Mouse (Mus musculus) layer of hippocampus, postnatal 25 days (tissue): ENCODE measurements around the gene Nid1. TPM values are rescaled to one million over a fixed set of nuclear protein-coding genes. Genes with fewer than 3 reads are reported as not detected.
"Not testable (repeated sequence)": the region's sequence is repeated elsewhere in the genome, so short reads cannot be mapped to it uniquely, and the experiment has no call there.

Experiments
- DNase-seq, 2 experiments: peaks; one replicate each; pipeline ENCODE4 v3.0.0; 2022; ENCODE audit warnings: mixed read lengths in 2 of 2, low spot score in 1 of 2; ENCODE audit errors: extremely low spot score in 1 of 2
- total RNA-seq, 2 experiments: library from RNA; stranded (reverse); gene quantifications; 2 replicates each; pipeline ENCODE4 v1.2.3; 2021

Nid1 gene
- total RNA-seq, 2 experiments from 2014 or later = 7.4 to 8.8 TPM

DNA sequence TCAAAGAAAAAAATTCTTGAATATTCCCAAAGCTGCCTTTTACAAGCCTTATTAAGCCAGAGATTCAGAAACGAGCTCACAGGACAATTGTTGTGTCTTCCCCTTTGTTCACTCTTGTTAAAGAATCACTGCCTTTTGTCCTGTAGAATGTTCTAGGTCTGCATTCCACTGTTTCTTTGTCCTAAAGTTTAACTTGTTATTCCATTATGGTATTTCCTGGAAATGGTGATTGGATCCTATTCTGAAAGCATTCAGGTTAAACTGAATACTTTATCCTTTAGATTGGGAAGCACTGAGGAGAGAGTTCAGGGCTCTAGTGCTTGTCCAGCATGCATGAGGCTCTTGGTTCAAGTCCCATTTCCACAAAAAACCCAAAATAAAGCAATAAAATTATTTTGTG lies 13.6 kb downstream of the Nid1 start:
- DNase-seq = not testable (repeated sequence)

DNA sequence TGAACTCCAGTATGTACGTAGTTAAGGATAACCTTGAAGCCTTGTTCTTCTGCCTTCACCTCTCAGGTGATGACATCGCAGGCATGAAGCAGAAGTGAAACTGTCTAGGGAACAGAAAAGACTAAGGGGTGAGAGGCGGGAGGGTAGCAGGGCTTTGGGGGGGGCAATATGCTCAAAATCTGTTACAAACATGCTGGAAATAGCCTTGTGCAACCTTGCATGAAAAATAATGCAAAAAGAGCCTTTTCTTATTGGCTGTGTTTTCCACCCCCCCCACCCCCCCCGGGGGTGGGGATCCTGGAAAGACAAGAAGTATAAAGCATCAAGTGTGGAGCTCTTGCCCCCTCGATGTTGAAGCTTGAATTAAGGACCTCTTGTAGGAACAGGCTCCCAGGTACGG lies 16.0 kb downstream of the Nid1 start:
- DNase-seq = not testable (repeated sequence)

DNA sequence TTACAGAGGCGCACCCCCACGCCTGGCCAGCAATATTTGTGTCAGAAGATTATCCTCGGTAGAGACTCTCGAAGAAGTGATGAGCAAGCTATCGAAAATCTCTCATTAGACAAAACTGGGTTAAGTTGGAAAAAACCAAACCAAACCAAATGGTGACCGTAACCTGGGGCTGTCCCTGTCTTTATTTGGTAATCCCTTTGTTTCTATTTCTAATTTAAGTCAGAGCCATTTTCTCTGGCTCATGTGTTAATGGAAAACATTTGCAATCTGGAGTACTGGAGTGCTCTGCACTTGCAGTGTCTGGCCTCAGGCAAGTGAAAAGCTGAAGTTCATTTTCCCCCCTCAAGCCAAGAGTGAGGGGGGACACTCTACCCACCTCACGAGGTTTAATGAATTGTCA lies 16.9 kb downstream of the Nid1 start:
- DNase-seq = not testable (repeated sequence)

DNA sequence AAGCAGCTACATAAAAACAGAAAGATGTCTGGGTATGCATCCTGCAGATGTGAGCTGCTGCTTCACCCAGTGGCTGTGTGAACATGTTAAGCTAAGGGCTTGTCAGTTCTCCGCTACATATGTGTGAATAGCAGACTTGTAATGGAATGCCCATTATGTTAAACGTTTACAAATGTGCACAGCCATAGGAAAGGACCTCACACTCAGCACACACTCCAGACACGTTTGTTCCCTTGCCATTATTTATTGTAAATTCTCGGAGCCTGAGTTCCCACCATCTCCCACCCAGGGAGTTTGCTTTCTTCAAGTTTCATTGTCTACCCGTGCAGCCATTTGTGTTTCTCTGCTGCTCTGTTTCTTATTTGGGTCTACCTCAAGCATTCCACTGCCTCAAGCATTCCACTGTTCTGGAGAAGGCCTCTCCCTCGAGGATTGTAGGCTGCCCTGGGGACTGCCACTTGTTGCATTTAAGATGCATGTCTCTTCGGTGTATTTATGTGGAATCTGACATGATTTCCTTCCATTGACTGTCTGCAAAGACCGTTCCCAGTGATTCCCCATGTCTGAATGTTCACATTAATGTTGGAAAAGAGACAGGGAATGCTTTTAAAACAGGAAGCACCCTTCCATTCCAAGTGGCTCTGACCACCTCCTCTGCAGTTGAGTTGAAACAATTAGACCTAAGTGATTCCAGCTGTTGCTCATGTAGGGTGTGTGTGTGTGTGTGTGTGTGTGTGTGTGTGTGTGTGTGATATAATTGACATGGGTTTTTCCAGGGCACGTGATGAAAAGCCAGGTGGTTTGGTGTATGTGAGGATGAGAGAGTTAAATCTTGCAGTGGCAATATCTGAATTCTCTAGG lies 18.5 kb downstream of the Nid1 start:
- not testable (repeated sequence) for DNase-seq

DNA sequence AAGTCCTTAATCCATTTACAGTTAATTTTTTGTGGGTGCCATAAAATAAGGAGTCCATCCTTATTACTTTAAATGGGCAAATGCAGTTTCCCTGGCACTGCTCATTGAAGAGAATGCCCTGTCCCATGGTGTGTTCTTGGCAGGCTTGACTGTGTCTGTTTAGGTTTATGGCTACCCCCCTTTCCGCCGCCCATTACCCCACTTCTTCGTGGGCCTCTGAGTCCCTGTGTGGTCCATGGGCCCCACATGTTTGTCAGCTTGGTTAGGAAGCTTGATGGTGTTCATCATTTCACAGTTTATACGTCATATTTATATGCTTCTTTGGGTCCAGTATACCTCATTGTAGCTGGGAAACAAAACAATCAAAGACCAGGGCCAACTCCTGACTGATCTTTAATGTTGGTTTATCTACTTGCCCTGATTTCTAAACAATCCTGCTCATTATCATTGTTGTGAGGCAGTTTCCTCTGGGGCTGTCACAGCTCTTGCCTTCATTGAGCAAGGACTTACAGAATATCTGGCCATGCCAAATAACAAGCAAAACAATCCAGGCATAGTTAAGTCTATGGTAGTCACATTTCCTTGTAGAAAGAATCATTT lies 20.9 kb downstream of the Nid1 start:
- no peak for DNase-seq

DNA sequence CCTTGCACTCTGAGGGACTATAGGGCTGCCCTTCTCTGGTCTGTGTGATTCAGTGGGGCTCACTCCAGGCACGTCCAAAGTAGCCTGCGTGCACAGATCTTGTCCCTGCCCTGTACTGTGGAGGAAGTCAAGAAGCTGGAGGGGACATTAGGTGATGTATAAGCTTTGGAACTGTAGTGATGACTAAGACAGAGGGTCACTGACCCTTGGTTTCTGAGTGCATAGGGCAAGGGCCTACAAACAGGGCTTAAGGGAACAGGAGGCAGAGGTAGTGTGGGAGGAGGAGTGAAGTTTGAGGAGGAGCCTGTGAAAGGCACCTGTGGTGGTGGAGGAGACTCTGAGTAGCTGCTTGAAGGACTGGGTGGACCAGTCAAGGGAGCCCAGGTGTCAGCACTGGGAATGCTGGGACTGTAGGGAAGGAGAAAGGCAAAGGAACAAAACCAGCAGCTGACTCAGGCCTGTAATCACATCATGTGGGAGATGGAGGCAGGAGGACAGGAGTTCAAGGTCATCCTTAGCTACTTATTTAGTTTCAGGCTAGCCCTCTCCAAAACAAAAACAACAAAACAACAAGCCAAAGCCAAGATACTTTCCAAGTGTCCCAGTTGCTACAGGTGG lies 23.3 kb downstream of the Nid1 start:
- DNase-seq = no peak

DNA sequence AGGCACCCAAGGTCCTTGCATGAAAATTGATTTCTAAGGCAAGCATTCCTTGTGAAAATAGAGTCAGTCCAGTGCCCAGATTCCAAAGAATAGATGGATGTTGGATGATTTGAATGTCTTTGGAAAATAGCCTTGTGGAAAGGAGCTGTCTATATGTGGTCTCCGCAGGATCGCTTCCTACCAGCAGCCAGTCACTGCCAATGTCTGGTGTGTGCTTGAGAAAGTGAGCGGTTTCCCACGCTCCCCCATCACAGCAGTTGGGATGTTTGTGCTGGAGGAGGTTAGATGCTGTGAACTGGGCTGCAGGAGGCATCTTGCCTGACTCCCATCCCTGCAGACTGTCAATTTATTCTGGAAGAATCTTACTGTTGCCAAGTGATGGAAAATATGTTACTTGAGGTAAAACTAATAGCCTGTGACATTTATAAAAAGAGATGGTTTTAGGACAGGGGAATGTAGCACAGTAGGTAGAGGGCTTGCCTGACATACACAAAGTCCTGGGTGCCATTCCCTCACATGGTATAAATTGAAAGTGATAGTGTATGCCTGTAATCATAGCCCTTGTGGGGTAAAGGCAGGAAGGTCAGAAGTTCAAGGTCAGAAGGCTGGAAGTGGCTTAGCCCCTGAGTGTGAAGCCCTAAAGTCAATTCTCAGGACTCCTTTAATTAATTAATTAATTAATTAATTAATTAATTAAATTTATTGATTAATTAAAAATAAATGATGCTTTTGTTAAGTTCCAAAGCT lies 24.3 kb downstream of the Nid1 start:
- no peak for DNase-seq

DNA sequence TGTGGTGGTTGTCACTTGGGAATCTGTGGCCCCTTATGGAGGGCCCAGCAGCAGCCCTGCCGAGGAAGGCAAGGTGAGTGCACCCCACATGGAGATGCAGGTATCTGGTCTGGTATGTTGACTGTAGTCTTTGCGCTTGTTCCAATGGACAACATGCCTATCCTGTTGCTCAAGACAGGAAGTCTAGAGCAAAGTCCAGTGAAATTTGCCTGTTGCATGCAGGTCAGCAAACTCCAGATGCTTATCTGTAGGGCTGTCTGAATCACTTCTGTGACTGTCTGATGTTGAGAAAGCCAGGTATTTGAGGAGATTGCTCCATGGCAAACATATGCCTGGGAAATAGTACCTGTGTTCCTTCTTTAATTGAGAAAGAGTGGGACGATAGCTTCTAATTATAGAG lies 26.6 kb downstream of the Nid1 start:
- DNase-seq = no peak

DNA sequence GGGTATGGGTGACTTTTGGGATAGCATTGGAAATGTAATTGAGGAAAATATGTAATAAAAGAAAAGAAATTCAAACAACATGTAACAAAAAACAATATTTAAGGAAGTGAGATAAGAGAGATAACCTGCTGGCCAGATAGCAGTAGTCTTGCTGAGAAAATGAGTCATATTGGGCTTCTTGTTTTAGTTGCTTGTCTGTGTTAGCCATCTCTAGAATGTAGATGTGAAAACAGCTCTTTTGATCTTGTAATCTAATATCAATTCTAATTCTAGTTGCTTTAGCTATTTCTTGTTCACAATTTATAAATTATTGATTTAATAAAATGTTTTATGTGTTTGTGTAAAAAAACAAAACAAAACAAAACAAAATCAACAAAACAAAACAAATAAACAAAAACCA lies 29.9 kb downstream of the Nid1 start:
- not testable (repeated sequence) for DNase-seq

GRCm38 (mm10) chr13:13468513-13468912 lies 31.2 kb downstream of the Nid1 start:
- DNase-seq = no peak

DNA sequence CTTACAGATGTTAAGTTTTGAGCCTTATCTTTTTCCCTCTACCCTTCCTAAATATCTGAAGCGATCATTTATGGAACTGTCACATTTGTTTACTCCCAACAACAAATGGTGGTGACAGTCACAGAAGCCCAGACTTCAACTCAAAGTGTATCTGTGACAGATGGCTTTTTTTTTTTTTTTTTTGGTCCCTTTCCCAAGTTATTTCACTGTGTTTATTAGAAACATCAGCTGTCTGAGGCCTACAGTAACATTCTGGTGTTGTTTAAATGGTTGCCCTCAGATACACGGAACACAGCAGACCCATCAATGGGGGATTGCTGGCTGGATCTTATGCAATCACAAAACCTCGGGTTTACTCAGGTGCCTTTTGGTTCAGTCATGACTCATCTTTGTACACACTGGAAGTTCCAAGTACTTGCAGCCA lies 34.0 kb downstream of the Nid1 start:
- no peak for DNase-seq

- DNase-seq = not testable (repeated sequence)
These were observed 37.1 kb downstream of the Nid1 start for GRCm38 (mm10) chr13:13474464-13474863.

DNA sequence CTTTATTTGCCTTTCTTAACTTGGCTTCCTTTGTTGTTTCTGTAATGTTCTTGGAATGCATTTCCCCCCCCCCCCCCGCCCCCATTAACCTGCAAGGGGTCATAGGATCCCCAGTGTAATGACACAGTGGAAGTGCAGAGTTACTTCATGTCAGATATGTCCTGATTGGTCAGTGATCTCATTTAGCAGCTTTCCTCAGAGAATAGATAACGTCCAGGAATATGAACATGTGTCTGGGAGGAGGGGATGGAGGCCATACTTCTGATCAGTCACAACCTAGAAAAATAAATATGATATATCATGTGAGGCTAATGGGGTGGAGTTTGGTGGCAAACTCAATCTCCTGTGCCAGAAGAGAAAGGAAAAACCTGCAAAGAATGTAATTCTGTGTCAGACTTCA lies 37.6 kb downstream of the Nid1 start:
- DNase-seq = no peak

DNA sequence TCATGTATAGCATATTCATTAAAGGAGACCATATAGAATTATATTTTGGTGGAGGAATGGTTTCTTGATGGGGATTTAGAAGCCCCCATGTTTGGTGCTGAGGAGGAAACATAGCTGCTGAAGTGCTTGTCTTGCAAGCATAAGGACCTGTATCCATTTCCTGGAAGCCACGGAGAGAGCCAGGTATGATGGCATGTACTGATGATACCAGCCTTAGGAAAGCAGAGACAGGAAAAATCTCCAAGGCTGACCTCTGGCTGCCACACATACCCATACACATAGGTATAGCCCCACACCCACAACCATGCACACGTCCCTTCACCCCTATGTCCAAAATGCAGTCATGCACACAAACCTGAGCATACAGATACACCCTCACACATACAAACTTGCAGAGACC lies 39.2 kb downstream of the Nid1 start:
- no peak for DNase-seq

- no peak for DNase-seq
These were observed 39.7 kb downstream of the Nid1 start for GRCm38 (mm10) chr13:13477046-13477445.

DNA sequence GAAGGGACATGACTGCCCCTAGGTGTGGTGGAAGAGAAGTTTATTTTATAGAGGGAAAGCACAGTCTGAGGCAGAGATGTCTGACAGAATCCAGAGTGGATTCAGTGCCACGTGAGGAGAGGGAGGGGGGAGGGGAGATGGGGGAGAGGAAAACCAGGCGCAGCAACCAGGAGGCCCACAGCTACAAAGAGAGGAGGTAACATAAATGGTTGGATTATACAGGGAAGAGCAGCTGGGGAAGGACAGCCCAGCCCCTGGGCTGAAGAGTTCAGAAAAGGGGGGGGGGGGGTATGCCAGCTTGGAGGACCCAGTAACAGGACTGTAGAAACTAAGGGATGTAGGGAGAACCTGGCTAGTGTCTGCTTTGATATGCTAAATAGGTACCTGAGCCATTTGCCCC lies 42.6 kb downstream of the Nid1 start:
- no peak for DNase-seq

DNA sequence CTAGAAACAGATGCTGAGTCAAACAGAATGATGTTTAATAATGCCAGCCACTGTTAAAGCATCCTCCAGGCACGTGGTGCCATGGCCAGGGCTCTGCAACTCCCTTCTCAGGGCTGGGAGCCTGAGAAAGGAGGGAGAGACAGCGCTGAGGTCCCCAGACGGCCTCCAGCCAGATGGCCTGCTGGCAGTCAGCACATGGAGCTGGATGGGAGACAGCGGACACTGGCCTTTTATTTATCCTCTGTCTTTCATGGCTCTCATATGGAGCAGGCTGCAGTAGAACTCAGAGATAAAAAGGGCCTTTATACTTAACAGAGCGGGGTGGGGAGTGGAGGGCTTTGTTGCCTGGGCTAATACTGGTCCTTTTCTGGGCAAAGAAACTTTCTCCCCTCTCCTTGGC lies 43.7 kb downstream of the Nid1 start:
- peak in 1 of 2 experiments; percentile 11 for DNase-seq

GRCm38 (mm10) chr13:13481875-13482674 lies 44.7 kb downstream of the Nid1 start:
- no peak for DNase-seq

GRCm38 (mm10) chr13:13484351-13484751 lies 47.0 kb downstream of the Nid1 start:
- no peak for DNase-seq

DNA sequence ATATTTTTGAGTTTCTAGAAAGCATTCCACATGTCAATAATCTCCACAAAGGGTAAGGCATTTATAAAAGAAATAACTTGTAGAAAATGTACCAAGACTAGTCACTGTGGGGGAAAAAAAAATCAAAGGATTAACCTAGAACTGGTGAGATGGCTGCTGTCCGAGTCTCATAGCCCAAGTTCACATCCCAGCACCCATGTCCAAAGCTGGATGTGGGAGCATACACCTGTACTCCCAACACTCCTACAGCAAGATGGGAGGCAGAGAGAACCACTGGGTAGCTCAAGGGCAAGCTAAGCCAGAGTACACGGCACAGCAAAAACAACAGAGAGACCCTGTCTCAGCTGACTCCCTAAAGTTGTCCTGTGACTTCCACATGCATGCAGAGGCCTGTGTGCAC lies 47.5 kb downstream of the Nid1 start:
- no peak for DNase-seq
